Mouse (Mus musculus): ENCODE data around the gene Lrrc28. TPM values are rescaled to one million over a fixed set of nuclear protein-coding genes. Genes with fewer than 3 reads are reported as not detected.

The Lrrc28 gene
- total and polyA plus RNA-seq, 3 experiments, result 18.6 to 24.7 (median 19.4) TPM

- no peak for DNase-seq
These were observed 48.7 kb downstream of the Lrrc28 start for GRCm38 (mm10) chr7:67596322-67596721.

GRCm38 (mm10) chr7:67593902-67594301 lies 51.2 kb downstream of the Lrrc28 start:
- no peak for DNase-seq

- DNase-seq, result no peak
These were observed 52.4 kb downstream of the Lrrc28 start for GRCm38 (mm10) chr7:67592670-67593069.

GRCm38 (mm10) chr7:67588743-67589142 lies 56.3 kb downstream of the Lrrc28 start:
- no peak for DNase-seq

GRCm38 (mm10) chr7:67586479-67586878 lies 58.6 kb downstream of the Lrrc28 start:
- no peak for DNase-seq

GRCm38 (mm10) chr7:67583852-67584251 lies 61.2 kb downstream of the Lrrc28 start:
- no peak for DNase-seq

GRCm38 (mm10) chr7:67578783-67579482 lies 66.1 kb downstream of the Lrrc28 start:
- DNase-seq, result no peak

- DNase-seq, result no peak
These were observed 67.0 kb downstream of the Lrrc28 start for GRCm38 (mm10) chr7:67578044-67578443.

GRCm38 (mm10) chr7:67566510-67567237 lies 78.4 kb downstream of the Lrrc28 start:
- DNase-seq, result peak; percentile 29

- DNase-seq, result no peak
These were observed 79.9 kb downstream of the Lrrc28 start for GRCm38 (mm10) chr7:67565132-67565531.

GRCm38 (mm10) chr7:67562176-67562575 lies 82.9 kb downstream of the Lrrc28 start:
- DNase-seq, result peak; percentile 64

GRCm38 (mm10) chr7:67559486-67559885 lies 85.6 kb downstream of the Lrrc28 start:
- no peak for DNase-seq

GRCm38 (mm10) chr7:67558230-67558629 lies 86.8 kb downstream of the Lrrc28 start:
- no peak for DNase-seq

- DNase-seq, result no peak
These were observed 90.2 kb downstream of the Lrrc28 start for GRCm38 (mm10) chr7:67554863-67555262.

GRCm38 (mm10) chr7:67551242-67551641 lies 93.8 kb downstream of the Lrrc28 start:
- DNase-seq, result no peak

- DNase-seq, result peak; percentile 86
These were observed 96.0 kb downstream of the Lrrc28 start for GRCm38 (mm10) chr7:67549073-67549561.

- peak; percentile 46 for DNase-seq
These were observed 96.4 kb downstream of the Lrrc28 start for GRCm38 (mm10) chr7:67548599-67549041.

- no peak for DNase-seq
These were observed 98.8 kb downstream of the Lrrc28 start for GRCm38 (mm10) chr7:67546282-67546681.

- DNase-seq, result no peak
These were observed 100.5 kb downstream of the Lrrc28 start for GRCm38 (mm10) chr7:67544586-67544985.

- DNase-seq, result no peak
These were observed 101.4 kb downstream of the Lrrc28 start for GRCm38 (mm10) chr7:67543641-67544040.

GRCm38 (mm10) chr7:67536588-67537372 lies 108.3 kb downstream of the Lrrc28 start:
- peak; percentile 67 for DNase-seq

- DNase-seq, result no peak
These were observed 109.1 kb downstream of the Lrrc28 start for GRCm38 (mm10) chr7:67535941-67536340.

Data from adrenal gland, adult 2 months (tissue).